Mouse (Mus musculus) left cerebral cortex, adult 2 months (tissue): ENCODE data around the gene Atp9a. TPM values are rescaled to one million over a fixed set of nuclear protein-coding genes. Genes with fewer than 3 reads are reported as not detected.
"Not testable (repeated sequence)": the region's sequence is repeated elsewhere in the genome, so short reads cannot be mapped to it uniquely, and the experiment has no call there.

Experiments
- DNase-seq, 2 experiments: peaks; one replicate each; pipeline ENCODE4 v3.0.0; 2021 to 2022; ENCODE audit warnings: low spot score in 2 of 2, mixed read lengths in 1 of 2; ENCODE audit errors: extremely low spot score in 1 of 2
- H3K27ac ChIP-seq: fragments of 200-600 bp; 2 replicates; pipeline ENCODE4 v1.8.1; 2022
- H3K4me3 ChIP-seq: fragments of 200-600 bp; 2 replicates; pipeline ENCODE4 v1.8.1; 2022
- CTCF ChIP-seq: fragments of 200-600 bp; IDR thresholded peaks from 2 replicates; pipeline ENCODE4 v1.8.1; 2022; ENCODE audit warnings: antibody characterized with exemption, mild to moderate bottlenecking, moderate library complexity
- intact Hi-C: fragments of 180-260 bp; cut with DNase I; formaldehyde crosslinking; loops from one replicate; pipeline ENCODE4 v1.15.1; 2025
- total RNA-seq, 2 experiments: library from RNA; stranded (reverse); gene quantifications; 2 replicates each; pipeline ENCODE4 v1.2.3; 2021

Atp9a gene
- total RNA-seq, 2 experiments from 2014 or later, result 406 to 408 TPM

DNA sequence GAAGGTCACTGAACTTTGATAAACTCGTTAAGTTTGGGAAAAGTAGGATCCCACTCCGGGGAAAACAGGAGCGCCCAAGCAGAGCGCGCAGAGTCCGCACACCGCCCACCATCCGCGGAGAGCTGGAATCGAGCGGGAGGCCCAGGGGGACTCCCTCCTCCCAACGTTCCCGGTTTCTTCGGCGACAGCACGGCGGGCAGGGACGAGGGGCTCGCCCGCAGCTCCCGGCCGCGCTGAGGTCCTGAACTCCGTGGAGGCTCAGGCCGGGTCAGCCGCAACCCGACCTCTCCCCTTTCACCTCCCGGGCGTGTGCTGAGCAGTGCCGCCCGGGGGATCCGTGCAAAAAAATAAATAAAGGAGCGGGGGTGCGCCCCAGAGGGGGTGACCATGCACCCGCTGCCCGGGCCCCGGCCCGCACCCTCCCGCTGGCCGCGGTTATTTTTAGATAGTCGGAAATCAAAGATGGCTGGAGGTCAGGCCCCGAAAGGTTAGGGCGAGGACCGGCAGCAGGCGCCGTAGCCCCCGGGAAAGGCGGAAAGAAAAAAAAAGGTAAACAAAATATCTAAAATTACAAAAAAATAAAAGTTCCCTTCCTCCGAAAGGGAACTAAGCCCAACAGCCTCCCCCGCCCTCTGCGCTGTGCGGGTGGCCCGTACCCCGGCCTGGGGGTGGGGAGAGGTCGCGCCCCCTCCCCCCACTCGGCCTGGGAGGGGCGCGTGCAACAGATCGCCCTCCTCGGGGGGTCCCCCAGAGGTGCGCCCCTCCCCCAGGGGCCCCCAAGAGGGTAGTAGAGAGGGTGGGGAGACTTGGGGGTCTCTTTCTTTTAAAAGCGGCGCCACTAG lies 23.7 kb upstream of the Atp9a start:
- DNase-seq, result no peak
- TF ChIP-seq CTCF, result no peak
- Histone ChIP-seq H3K4me3 (peak overlapping the region; percentile 26), H3K27ac (no peak overlapping the region)
- intact Hi-C loops, result loop anchor here (5.0 kb wide), 1 partner anchor 76 kb away; no protein-coding TSS in a partner anchor

DNA sequence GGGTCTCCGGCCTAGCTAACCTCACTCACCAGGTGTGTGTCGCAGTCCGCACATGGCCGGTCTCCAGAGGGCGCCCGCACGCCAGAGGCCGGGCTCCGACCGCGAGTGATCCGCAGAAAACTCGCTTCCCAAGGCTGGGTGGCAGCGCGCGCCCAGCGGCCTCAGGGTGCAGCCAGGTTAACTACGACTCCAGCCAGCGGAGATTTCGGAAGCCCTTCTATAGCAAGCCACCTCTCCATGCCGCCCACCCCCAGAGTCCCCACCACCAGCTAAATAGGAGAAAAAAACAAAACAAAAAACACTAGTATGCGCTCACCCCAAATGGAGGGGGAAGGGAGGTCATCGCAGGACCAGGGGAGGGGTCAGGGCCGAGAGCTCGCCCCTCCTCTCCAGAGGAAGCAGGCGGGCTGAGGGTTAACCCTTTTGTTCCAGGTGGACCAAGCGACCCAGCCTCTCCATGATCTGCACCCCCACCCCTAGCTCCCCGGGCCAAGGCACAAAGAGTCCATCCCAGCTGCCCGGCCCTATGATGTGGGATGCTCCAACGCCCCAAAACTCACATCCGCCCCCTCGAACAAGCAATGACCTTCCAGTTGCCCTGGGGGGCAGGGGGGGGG lies 23.0 kb upstream of the Atp9a start:
- intact Hi-C loops, result loop anchor here (5.0 kb wide), 1 partner anchor 77 kb away; no protein-coding TSS in a partner anchor
- DNase-seq, result peak; percentile 40 to 46
- no peak overlapping the region for H3K4me3 ChIP-seq
- peak; percentile 54 for TF ChIP-seq CTCF
- H3K27ac ChIP-seq, result no peak overlapping the region

DNA sequence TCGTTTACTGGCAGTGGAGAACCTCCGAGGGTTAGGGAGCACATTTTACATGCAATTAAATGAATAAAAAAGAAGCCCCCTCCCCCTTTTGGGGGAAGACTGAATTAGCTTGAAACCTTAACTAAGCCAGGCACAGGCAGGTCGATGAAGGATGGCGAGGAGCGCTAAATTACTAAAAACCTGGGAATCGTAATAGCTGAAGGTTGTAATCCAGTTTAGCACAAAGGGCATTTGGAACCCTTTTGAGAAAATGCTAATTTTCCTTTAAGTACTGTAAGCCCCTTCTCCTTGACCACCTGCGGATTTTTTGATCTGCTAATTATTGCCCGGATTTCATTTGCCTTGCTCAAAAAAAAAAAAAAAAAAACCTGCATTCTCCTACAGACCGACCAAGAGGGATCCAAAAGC lies 22.3 kb upstream of the Atp9a start:
- Histone ChIP-seq H3K4me3 (no peak overlapping the region), H3K27ac (no peak overlapping the region)
- no peak for DNase-seq
- TF ChIP-seq CTCF, result no peak
- intact Hi-C loops, result loop anchor here (5.0 kb wide), 1 partner anchor 108 kb away; no protein-coding TSS in a partner anchor

DNA sequence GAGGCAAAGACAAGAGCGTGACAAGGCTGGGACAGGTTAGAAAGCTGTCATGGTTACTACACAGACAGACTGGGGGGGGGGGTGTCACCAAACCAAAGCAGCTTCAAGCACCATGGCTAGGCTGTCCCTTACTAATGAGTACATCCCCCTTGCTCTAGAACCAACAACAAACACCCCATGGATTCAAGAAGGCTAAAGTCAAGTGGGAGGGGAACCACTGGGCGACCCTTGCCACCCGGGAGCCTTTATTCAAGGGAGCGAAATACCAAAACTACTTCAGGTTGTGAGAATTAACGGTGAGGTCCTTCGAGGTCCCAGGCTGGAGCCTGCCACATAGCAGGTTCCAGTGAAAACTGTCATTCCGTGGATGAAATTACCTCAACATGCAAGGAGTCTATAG lies 21.6 kb upstream of the Atp9a start:
- Histone ChIP-seq H3K27ac (no peak overlapping the region), H3K4me3 (no peak overlapping the region)
- DNase-seq, result no peak
- intact Hi-C loops, result loop anchor here (5.0 kb wide), 1 partner anchor 109 kb away; no protein-coding TSS in a partner anchor
- no peak for TF ChIP-seq CTCF

DNA sequence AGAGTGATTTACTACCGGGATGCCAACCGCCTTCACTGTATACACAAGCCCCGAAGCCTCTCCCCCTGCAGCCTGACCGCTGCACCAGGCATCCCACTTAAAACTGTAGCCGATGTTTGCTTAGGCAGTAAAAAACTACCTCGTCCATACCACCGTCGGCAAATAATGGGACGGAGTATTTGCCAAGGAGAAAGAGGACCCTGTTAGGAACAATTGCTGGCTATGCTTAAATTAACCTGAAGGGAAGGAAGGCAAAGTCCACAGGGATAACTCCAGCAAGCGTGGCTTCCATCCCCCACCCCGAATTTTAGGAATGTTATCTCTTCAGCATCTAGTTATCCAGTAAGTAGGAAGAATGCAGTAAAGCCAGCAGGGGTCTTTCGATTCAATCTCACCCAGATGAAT lies 20.2 kb upstream of the Atp9a start:
- Histone ChIP-seq H3K4me3 (no peak overlapping the region), H3K27ac (no peak overlapping the region)
- TF ChIP-seq CTCF, result no peak
- no peak for DNase-seq
- intact Hi-C loops, result loop anchor here (5.0 kb wide), 1 partner anchor 110 kb away; no protein-coding TSS in a partner anchor

DNA sequence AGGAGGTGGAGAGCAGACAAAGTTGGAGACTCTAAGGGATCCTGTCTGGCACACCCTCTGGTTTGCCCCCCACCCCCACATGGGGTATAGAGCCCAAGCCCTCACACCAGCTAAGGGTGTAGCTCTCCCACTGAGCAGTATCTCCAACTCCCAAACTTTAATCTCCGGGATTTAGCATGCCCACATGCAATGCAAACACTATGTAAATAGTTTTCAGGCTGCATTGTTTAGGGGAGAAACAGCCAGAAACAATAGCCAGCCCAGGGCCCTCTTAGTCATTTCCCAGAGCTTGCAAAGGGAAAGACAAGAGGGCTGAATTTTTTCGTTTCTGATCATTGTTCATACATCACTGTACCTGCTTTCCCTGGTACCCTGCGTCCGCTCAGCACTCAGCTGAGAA lies 19.7 kb upstream of the Atp9a start:
- Histone ChIP-seq H3K4me3 (no peak overlapping the region), H3K27ac (no peak overlapping the region)
- intact Hi-C loops, result loop anchor here (5.0 kb wide), 1 partner anchor 110 kb away; no protein-coding TSS in a partner anchor
- DNase-seq, result no peak
- no peak for TF ChIP-seq CTCF

DNA sequence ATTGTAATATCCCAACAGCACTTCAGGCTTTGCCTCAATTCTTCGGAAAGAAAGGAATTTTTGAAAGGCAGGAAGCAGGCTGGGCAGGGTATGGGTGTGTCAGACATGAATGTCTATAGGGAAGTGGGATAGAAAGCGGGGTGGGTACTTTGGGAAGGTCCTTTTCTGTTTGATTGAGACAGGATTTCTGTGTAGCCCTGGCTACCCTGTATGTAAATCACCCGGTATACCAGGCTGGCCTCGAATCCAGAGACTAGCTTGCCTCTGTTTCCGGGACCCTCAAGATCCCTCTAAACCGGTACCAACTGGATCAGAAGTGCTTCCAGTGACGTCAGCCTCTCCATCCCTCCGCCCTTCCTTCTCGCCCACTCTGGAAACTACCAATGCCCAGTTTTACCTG lies 18.9 kb upstream of the Atp9a start:
- no peak for DNase-seq
- TF ChIP-seq CTCF, result no peak
- intact Hi-C loops, result loop anchor here (5.0 kb wide), 1 partner anchor 111 kb away; no protein-coding TSS in a partner anchor

DNA sequence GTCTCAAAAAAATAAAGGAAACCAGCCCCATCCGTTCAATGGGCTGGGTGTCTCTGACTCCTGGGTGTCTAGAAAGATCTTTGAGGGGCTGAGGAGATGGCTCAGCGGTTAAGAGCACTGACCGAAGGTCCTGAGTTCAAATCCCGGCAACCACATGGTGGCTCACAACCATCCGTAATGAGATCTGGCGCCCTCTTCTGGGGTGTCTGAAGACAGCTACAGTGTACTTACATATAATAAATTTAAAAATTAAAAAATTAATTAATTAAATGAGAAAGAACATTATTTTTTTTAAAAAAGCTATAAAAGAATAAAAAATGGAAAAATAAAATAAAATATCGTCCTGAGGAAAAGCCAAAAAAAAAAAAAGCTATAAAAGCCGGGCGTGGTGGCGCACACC lies 2.2 kb upstream of the Atp9a start:
- not testable (repeated sequence) for DNase-seq, H3K27ac ChIP-seq, H3K4me3 ChIP-seq
- peak; percentile 29 for TF ChIP-seq CTCF
- intact Hi-C loops, result loop anchor here (5.0 kb wide), 2 partner anchors 128 to 277 kb away; no protein-coding TSS in a partner anchor

More for the DNA sequence above, 18.9 kb upstream of the Atp9a start:
- Histone ChIP-seq H3K4me3 (no peak overlapping the region), H3K27ac (no peak overlapping the region)

DNA sequence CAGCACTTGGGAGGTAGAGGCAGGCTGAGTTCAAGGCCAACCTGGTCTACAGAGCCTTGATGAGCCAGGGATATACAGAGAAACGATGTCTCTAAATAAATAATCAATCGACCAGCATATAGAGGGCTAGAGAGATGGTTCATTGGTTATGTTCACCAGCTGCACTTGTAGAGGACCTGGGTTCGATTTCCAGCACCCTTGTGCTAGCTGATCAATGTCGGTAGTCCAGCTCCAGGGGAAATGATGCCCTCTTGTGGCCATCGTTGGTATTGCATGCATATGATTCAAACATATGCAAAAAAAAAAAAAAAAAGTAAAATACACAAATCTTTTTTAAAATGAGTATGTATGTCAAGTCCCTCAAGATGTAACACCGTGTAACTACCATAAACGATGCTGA lies 440 bp upstream of the Atp9a start:
- Histone ChIP-seq H3K27ac (peak overlapping the region; percentile 92), H3K4me3 (peak overlapping the region; percentile 63)
- peak; percentile 79 for TF ChIP-seq CTCF
- intact Hi-C loops, result loop anchor here (2.0 to 5.0 kb wide), 3 partner anchors 52 to 275 kb away; no protein-coding TSS in a partner anchor
- DNase-seq, result peak; percentile 46 to 65

DNA sequence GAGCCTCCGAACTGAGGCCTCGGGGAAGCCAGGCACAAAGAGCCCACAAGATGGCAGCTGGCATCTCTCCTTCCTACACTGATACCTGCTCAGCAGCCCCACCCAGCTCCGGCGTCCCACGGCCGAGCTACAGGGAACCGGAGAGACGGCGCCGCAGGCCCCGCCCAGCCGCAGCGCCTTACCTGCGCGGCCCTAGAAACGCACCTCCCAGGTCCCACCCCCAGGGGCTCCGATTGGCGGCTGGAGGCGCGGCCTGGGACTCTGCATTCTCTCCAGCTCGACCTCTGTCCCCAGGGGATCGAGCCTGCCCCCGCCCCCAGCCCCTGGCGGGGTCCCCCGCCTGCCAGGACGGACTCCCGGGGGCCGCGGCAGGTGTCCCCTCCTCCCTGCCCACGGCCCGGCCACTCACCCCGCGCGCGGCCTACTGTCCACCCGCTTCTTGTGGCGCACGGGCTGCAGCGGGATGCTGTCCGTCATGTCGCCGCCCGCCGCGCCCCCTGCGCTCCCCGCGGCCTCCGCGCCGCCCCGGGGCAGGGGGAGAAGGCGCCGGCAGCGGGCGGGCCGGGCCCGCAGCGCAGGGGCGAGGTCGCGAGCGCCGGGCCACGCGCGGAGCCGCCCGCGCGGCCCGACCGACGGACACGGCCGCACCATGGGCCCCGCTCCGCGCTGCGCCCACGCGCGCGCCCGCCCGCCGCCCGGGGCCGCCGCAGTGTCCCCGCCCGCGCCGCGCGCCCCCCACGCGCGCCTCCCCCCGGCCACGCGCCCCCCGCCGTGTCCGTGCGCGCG lies 743 bp downstream of the Atp9a start:
- peak; percentile 74 to 87 for DNase-seq
- TF ChIP-seq CTCF, result peak; percentile 32
- Histone ChIP-seq H3K27ac (peak overlapping the region; percentile 94), H3K4me3 (peak overlapping the region; percentile 83)
- intact Hi-C loops, result loop anchor here (2.0 to 5.0 kb wide), 3 partner anchors 51 to 274 kb away; no protein-coding TSS in a partner anchor

DNA sequence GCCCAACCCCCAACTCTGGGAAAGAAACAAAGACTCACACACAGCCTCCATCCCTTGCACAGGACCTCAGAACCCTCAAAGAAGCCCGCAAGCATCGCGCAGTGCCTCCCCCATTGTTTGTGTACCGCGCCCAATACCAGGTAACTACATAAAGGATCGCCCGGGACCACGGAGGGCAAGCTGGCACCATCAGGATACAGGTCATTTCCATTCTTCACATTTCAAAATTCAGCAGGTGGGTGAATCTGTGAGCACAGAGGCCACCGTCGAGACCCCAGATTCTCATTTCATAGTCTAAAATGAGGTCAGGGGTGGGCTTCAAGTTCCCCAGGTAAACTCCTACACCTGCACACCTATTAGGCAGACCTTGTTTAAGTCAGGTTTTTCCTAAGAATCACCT lies 1.7 kb downstream of the Atp9a start:
- Histone ChIP-seq H3K4me3 (peak overlapping the region; percentile 83), H3K27ac (no peak overlapping the region)
- intact Hi-C loops, result loop anchor here (5.0 kb wide), 2 partner anchors 132 to 273 kb away; no protein-coding TSS in a partner anchor
- no peak for TF ChIP-seq CTCF
- DNase-seq, result no peak
